Mouse (Mus musculus): Measurements from ENCODE around the gene Kctd14. TPM values are rescaled to one million over a fixed set of nuclear protein-coding genes. Genes with fewer than 3 reads are reported as not detected.
"Not testable (repeated sequence)": the region's sequence is repeated elsewhere in the genome, so short reads cannot be mapped to it uniquely, and the experiment has no call there.

Kctd14 gene
- polyA plus RNA-seq, 1 experiment from 2014 or later: 8.9 TPM

GRCm38 (mm10) chr7:97429705-97430104 lies 21.4 kb upstream of the Kctd14 start:
- Histone ChIP-seq H3K9ac (ENCODE audit: low read length) (no peak overlapping the region), H3K4me3 (ENCODE audit: low read length) (no peak overlapping the region), H3K36me3 (ENCODE audit: control insufficient read depth, insufficient read depth, low read length) (no peaks in the 10 kb centered on the region), H3K4me2 (ENCODE audit: low read depth, low read length) (no peak overlapping the region), H3K27ac (ENCODE audit: low read length) (peak overlapping the region; percentile 6; the same call in 1 of the 2 replicates), H3K27me3 (ENCODE audit: control insufficient read depth, insufficient read depth, low read depth, low read length) (no peaks in the 10 kb centered on the region), H3K4me1 (replicated peaks; ENCODE audit: control insufficient read depth, insufficient read depth, low read length) (peaks cover 11% of the 10 kb centered on the region), H3K9me3 (ENCODE audit: control insufficient read depth, low read length) (no peaks in the 10 kb centered on the region)
- 10% methylated on average over 5 of the region's 5 CpGs for WGBS
- ATAC-seq (ENCODE audit: low read depth): peak; percentile 52

GRCm38 (mm10) chr7:97433517-97433916 lies 17.6 kb upstream of the Kctd14 start:
- not testable (repeated sequence) for H3K4me3 ChIP-seq (ENCODE audit: low read length); H3K27me3 ChIP-seq (ENCODE audit: control insufficient read depth, insufficient read depth, low read depth, low read length); H3K9ac ChIP-seq (ENCODE audit: low read length); H3K4me2 ChIP-seq (ENCODE audit: low read depth, low read length); H3K36me3 ChIP-seq (ENCODE audit: control insufficient read depth, insufficient read depth, low read length); H3K9me3 ChIP-seq (ENCODE audit: control insufficient read depth, low read length)
- WGBS: 31% methylated on average over 3 of the region's 3 CpGs
- ATAC-seq (ENCODE audit: low read depth): peak; percentile 46; the same call in 1 of the 2 replicates
- Histone ChIP-seq H3K4me1 (replicated peaks; ENCODE audit: control insufficient read depth, insufficient read depth, low read length) (peaks cover 11% of the 10 kb centered on the region), H3K27ac (ENCODE audit: low read length) (peak overlapping the region; percentile 68)

- Histone ChIP-seq H3K9me3 (ENCODE audit: control insufficient read depth, low read length) (no peaks in the 10 kb centered on the region), H3K9ac (ENCODE audit: low read length) (no peak overlapping the region), H3K4me3 (ENCODE audit: low read length) (no peak overlapping the region), H3K4me1 (replicated peaks; ENCODE audit: control insufficient read depth, insufficient read depth, low read length) (peaks cover 11% of the 10 kb centered on the region), H3K4me2 (ENCODE audit: low read depth, low read length) (no peak overlapping the region), H3K36me3 (ENCODE audit: control insufficient read depth, insufficient read depth, low read length) (no peaks in the 10 kb centered on the region), H3K27ac (ENCODE audit: low read length) (peak overlapping the region; percentile 68), H3K27me3 (ENCODE audit: control insufficient read depth, insufficient read depth, low read depth, low read length) (no peaks in the 10 kb centered on the region)
- 82% methylated on average over 10 of the region's 10 CpGs for WGBS
- no peak for ATAC-seq (ENCODE audit: low read depth)
These were observed 16.6 kb upstream of the Kctd14 start for GRCm38 (mm10) chr7:97434517-97434916.

- Histone ChIP-seq H3K27ac (ENCODE audit: low read length) (no peak overlapping the region), H3K27me3 (ENCODE audit: control insufficient read depth, insufficient read depth, low read depth, low read length) (no peaks in the 10 kb centered on the region), H3K4me3 (ENCODE audit: low read length) (no peak overlapping the region), H3K4me1 (replicated peaks; ENCODE audit: control insufficient read depth, insufficient read depth, low read length) (peaks cover 4% of the 10 kb centered on the region; the same call in 1 of the 2 replicates), H3K36me3 (ENCODE audit: control insufficient read depth, insufficient read depth, low read length) (no peaks in the 10 kb centered on the region), H3K4me2 (ENCODE audit: low read depth, low read length) (no peak overlapping the region), H3K9me3 (ENCODE audit: control insufficient read depth, low read length) (0 out of 2 replicates have a peak, but pooled peaks cover 3% of the 10 kb centered on the region), H3K9ac (ENCODE audit: low read length) (no peak overlapping the region)
- ATAC-seq (ENCODE audit: low read depth): no peak
These were observed 12.1 kb upstream of the Kctd14 start for GRCm38 (mm10) chr7:97438986-97439385.

GRCm38 (mm10) chr7:97446171-97446925 lies 4.8 kb upstream of the Kctd14 start:
- 7% methylated on average over 6 of the region's 6 CpGs for WGBS
- ATAC-seq (ENCODE audit: low read depth): peak; percentile 95
- peaks cover 3% of the 10 kb centered on the region; the same call in 1 of the 2 replicates for H3K9me3 ChIP-seq (ENCODE audit: control insufficient read depth, low read length)
- no peak overlapping the region for H3K9ac ChIP-seq (ENCODE audit: low read length)
- H3K4me1 ChIP-seq (replicated peaks; ENCODE audit: control insufficient read depth, insufficient read depth, low read length): peaks cover 18% of the 10 kb centered on the region
- H3K4me2 ChIP-seq (ENCODE audit: low read depth, low read length): no peak overlapping the region
- no peaks in the 10 kb centered on the region for H3K27me3 ChIP-seq (ENCODE audit: control insufficient read depth, insufficient read depth, low read depth, low read length)
- no peak overlapping the region for H3K4me3 ChIP-seq (ENCODE audit: low read length)
- H3K36me3 ChIP-seq (ENCODE audit: control insufficient read depth, insufficient read depth, low read length): no peaks in the 10 kb centered on the region
- H3K27ac ChIP-seq (ENCODE audit: low read length): peak overlapping the region; percentile 93

- Histone ChIP-seq H3K9ac (ENCODE audit: low read length) (peak overlapping the region; percentile 36), H3K4me2 (ENCODE audit: low read depth, low read length) (no peak overlapping the region), H3K36me3 (ENCODE audit: control insufficient read depth, insufficient read depth, low read length) (no peaks in the 10 kb centered on the region), H3K27me3 (ENCODE audit: control insufficient read depth, insufficient read depth, low read depth, low read length) (no peaks in the 10 kb centered on the region), H3K9me3 (ENCODE audit: control insufficient read depth, low read length) (peaks cover 3% of the 10 kb centered on the region; the same call in 1 of the 2 replicates), H3K4me1 (replicated peaks; ENCODE audit: control insufficient read depth, insufficient read depth, low read length) (peaks cover 18% of the 10 kb centered on the region), H3K4me3 (ENCODE audit: low read length) (no peak overlapping the region), H3K27ac (ENCODE audit: low read length) (peak overlapping the region; percentile 93)
- 46% methylated on average over 6 of the region's 6 CpGs for WGBS
- ATAC-seq (ENCODE audit: low read depth): peak; percentile 18
These were observed 4.0 kb upstream of the Kctd14 start for GRCm38 (mm10) chr7:97447050-97447531.

GRCm38 (mm10) chr7:97452196-97452595 lies 1.1 kb downstream of the Kctd14 start:
- Histone ChIP-seq H3K27me3 (ENCODE audit: control insufficient read depth, insufficient read depth, low read depth, low read length) (no peaks in the 10 kb centered on the region), H3K27ac (ENCODE audit: low read length) (peak overlapping the region; percentile 21), H3K4me3 (ENCODE audit: low read length) (no peak overlapping the region), H3K36me3 (ENCODE audit: control insufficient read depth, insufficient read depth, low read length) (no peaks in the 10 kb centered on the region), H3K9me3 (ENCODE audit: control insufficient read depth, low read length) (peaks cover 3% of the 10 kb centered on the region; the same call in 1 of the 2 replicates), H3K9ac (ENCODE audit: low read length) (no peak overlapping the region), H3K4me2 (ENCODE audit: low read depth, low read length) (no peak overlapping the region), H3K4me1 (replicated peaks; ENCODE audit: control insufficient read depth, insufficient read depth, low read length) (peaks cover 12% of the 10 kb centered on the region; the same call in 1 of the 2 replicates)
- ATAC-seq (ENCODE audit: low read depth): peak; percentile 39; the same call in 1 of the 2 replicates
- WGBS: 58% methylated on average over 6 of the region's 6 CpGs

GRCm38 (mm10) chr7:97453141-97453921 lies 2.2 kb downstream of the Kctd14 start:
- peaks cover 3% of the 10 kb centered on the region; the same call in 1 of the 2 replicates for H3K9me3 ChIP-seq (ENCODE audit: control insufficient read depth, low read length)
- WGBS: 2% methylated on average over 27 of the region's 27 CpGs
- peak overlapping the region; percentile 60 for H3K4me3 ChIP-seq (ENCODE audit: low read length)
- no peaks in the 10 kb centered on the region for H3K27me3 ChIP-seq (ENCODE audit: control insufficient read depth, insufficient read depth, low read depth, low read length)
- peaks cover 7% of the 10 kb centered on the region; the same call in 1 of the 2 replicates for H3K4me1 ChIP-seq (replicated peaks; ENCODE audit: control insufficient read depth, insufficient read depth, low read length)
- H3K4me2 ChIP-seq (ENCODE audit: low read depth, low read length): peak overlapping the region; percentile 89
- peaks cover 2% of the 10 kb centered on the region; the same call in 1 of the 2 replicates for H3K36me3 ChIP-seq (ENCODE audit: control insufficient read depth, insufficient read depth, low read length)
- peak; percentile 74 for ATAC-seq (ENCODE audit: low read depth)
- peak overlapping the region; percentile 77 for H3K9ac ChIP-seq (ENCODE audit: low read length)
- H3K27ac ChIP-seq (ENCODE audit: low read length): peak overlapping the region; percentile 80

GRCm38 (mm10) chr7:97454795-97455194 lies 3.7 kb downstream of the Kctd14 start:
- ATAC-seq (ENCODE audit: low read depth): no peak
- WGBS: 89% methylated on average over 10 of the region's 10 CpGs
- no peak overlapping the region for H3K4me3 ChIP-seq (ENCODE audit: low read length)

More at GRCm38 (mm10) chr7:97454795-97455194, 3.7 kb downstream of the Kctd14 start:
- Histone ChIP-seq H3K9ac (ENCODE audit: low read length) (no peak overlapping the region), H3K27ac (ENCODE audit: low read length) (no peak overlapping the region), H3K36me3 (ENCODE audit: control insufficient read depth, insufficient read depth, low read length) (peaks cover 2% of the 10 kb centered on the region; the same call in 1 of the 2 replicates), H3K9me3 (ENCODE audit: control insufficient read depth, low read length) (no peaks in the 10 kb centered on the region), H3K27me3 (ENCODE audit: control insufficient read depth, insufficient read depth, low read depth, low read length) (no peaks in the 10 kb centered on the region), H3K4me2 (ENCODE audit: low read depth, low read length) (no peak overlapping the region), H3K4me1 (replicated peaks; ENCODE audit: control insufficient read depth, insufficient read depth, low read length) (peaks cover 7% of the 10 kb centered on the region; the same call in 1 of the 2 replicates)

Data from lung, embryonic 16.5 days (tissue).